Mouse (Mus musculus): ENCODE measurements around the gene Psg16.
A peak's percentile ranks its signal among the peaks of the same experiment; 100 is the strongest.

Gene Psg16

GRCm38 (mm10) chr7:17073904-17074615, at the start of gene Psg16:
Gene Psg16, plus strand, starts transcription at chr7:17074040.
- peak; percentile 83 for DNase-seq (ENCODE audit: low read depth, low spot score)

- DNase-seq (ENCODE audit: low read depth, low spot score): no peak
Measured at GRCm38 (mm10) chr7:17024141-17024540, 49.7 kb upstream of the Psg16 start.

- no peak for DNase-seq (ENCODE audit: low read depth, low spot score)
Measured at GRCm38 (mm10) chr7:17024814-17025504, 48.9 kb upstream of the Psg16 start.

GRCm38 (mm10) chr7:17025505-17025894, 48.3 kb upstream of the Psg16 start:
- no peak for DNase-seq (ENCODE audit: low read depth, low spot score)

- no peak for DNase-seq (ENCODE audit: low read depth, low spot score)
Measured at GRCm38 (mm10) chr7:17025896-17026622, 47.8 kb upstream of the Psg16 start.

- peak; percentile 89 for DNase-seq (ENCODE audit: low read depth, low spot score)
Measured at GRCm38 (mm10) chr7:17026710-17027587, 46.9 kb upstream of the Psg16 start.

GRCm38 (mm10) chr7:17027588-17028343, 46.1 kb upstream of the Psg16 start, which contains the start of gene Ppp5c:
Gene Ppp5c, minus strand, starts transcription at chr7:17027924.
- peak; percentile 93 for DNase-seq (ENCODE audit: low read depth, low spot score)

- DNase-seq (ENCODE audit: low read depth, low spot score): no peak
Measured at GRCm38 (mm10) chr7:17028923-17029322, 44.9 kb upstream of the Psg16 start.

GRCm38 (mm10) chr7:17030239-17030638, 43.6 kb upstream of the Psg16 start:
- DNase-seq (ENCODE audit: low read depth, low spot score): no peak

- DNase-seq (ENCODE audit: low read depth, low spot score): no peak
Measured at GRCm38 (mm10) chr7:17038018-17038695, 35.7 kb upstream of the Psg16 start.

GRCm38 (mm10) chr7:17039373-17039772, 34.5 kb upstream of the Psg16 start:
- DNase-seq (ENCODE audit: low read depth, low spot score): no peak

- no peak for DNase-seq (ENCODE audit: low read depth, low spot score)
Measured at GRCm38 (mm10) chr7:17045743-17046142, 28.1 kb upstream of the Psg16 start.

GRCm38 (mm10) chr7:17047041-17047682, 26.7 kb upstream of the Psg16 start:
- DNase-seq (ENCODE audit: low read depth, low spot score): no peak

- no peak for DNase-seq (ENCODE audit: low read depth, low spot score)
Measured at GRCm38 (mm10) chr7:17048431-17049190, 25.2 kb upstream of the Psg16 start.

- DNase-seq (ENCODE audit: low read depth, low spot score): no peak
Measured at GRCm38 (mm10) chr7:17050491-17050890, 23.3 kb upstream of the Psg16 start.

- peak; percentile 86 for DNase-seq (ENCODE audit: low read depth, low spot score)
Measured at GRCm38 (mm10) chr7:17050933-17051594, 22.8 kb upstream of the Psg16 start.

GRCm38 (mm10) chr7:17054325-17054989, 19.4 kb upstream of the Psg16 start:
- no peak for DNase-seq (ENCODE audit: low read depth, low spot score)

Measured in ES-CJ7 (cell line).